Mouse (Mus musculus) monocyte, adult 2 months (primary cell): ENCODE measurements around the gene Gm28038.

Experiments
- DNase-seq, 2 experiments: peaks; one replicate each; pipeline ENCODE4 v3.0.0; 2022; ENCODE audit warnings: low spot score in 2 of 2, low read depth in 1 of 2

Gm28038 gene

DNA sequence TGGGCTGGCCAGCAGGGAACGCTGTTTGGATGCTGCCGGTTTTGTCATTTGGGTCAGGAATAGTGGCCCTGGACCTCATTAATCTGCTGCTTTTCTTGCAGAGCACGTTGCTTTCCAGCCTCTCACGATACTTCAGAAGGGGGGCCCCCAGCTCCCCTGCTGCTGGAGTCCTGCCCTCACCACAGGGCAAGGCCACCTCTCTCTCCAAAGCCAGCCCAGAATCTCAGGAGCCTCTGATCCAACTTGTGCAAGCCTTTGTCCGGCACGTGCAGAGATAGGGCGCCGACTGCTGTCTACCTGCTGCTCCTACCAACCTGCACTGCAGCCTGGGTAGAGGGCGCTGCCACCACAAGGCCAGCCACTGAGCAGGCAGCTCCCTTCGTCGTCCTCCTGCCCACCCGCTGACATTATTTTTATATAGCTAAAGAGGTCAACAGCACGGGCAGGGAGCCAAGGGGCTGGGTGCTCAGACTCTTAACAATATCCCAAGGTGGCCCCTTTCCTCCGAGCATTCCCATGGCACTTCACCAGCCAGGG is 62.8 kb downstream of the Gm28038 start:
- DNase-seq, result no peak

- DNase-seq, result no peak
Measured at GRCm38 (mm10) chr2:30345971-30346676, 65.3 kb downstream of the Gm28038 start.

- DNase-seq, result no peak
Measured at GRCm38 (mm10) chr2:30349196-30349595, 68.4 kb downstream of the Gm28038 start.
